Mouse (Mus musculus): Measurements from ENCODE around the gene Ncoa7. TPM values are rescaled to one million over a fixed set of nuclear protein-coding genes. Genes with fewer than 3 reads are reported as not detected.

Gene Ncoa7
- polyA plus RNA-seq, 1 experiment from 2014 or later: 10.1 TPM

DNA sequence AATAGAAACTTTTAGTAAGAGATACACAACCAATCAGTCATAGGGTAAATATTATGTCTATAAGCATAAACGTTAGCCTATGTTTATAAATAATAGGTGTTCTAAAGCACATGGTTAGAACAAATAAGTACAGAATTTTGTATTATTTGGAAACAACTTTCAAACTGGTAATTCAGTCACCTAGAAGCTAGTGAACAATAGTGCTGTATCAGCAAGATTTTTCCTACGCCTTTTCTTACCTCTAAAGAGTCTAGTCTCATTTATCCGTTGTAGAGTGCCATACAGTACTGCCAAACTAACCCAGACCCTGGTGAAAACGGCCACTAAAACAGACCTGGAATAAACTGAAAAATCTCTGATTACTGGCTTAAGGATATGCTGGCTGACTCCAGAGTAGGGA, 190.1 kb downstream of the Ncoa7 start:
- H3K9me3 ChIP-seq: no peaks in the 10 kb centered on the region
- H3K27ac ChIP-seq: no peak overlapping the region
- H3K9ac ChIP-seq (replicated peaks): no peak overlapping the region
- H3K27me3 ChIP-seq: no peaks in the 10 kb centered on the region
- 82% methylated on average over 4 of the region's 4 CpGs for WGBS
- H3K4me3 ChIP-seq (replicated peaks): no peak overlapping the region
- no peak overlapping the region for H3K4me2 ChIP-seq
- H3K4me1 ChIP-seq (replicated peaks): peaks cover 3% of the 10 kb centered on the region; the same call in 1 of the 2 replicates
- no peak for ATAC-seq (ENCODE audit: insufficient number of reproducible peaks, insufficient read depth, low FRiP score, low TSS enrichment, low read depth)
- H3K36me3 ChIP-seq: peaks cover 4% of the 10 kb centered on the region; the same call in 1 of the 2 replicates

DNA sequence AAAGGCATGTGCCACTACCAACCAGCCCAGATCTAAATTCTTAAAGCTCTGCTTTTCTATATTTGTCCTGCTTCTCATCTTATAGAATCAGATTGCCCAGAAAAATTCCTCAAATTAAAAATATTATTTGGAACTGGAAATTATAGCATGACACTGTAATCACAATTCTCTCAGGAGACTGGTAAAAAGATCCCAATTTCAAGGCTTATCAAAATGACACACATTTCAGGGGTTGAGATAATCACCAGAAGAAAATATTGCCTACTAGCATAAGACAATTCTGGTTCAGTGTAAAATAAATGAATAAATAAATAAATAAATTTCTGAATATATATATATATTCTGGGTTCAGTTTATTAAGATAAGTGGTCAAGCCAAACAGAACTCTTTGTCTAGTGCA, 193.5 kb downstream of the Ncoa7 start:
- H3K9me3 ChIP-seq: no peaks in the 10 kb centered on the region
- no peak overlapping the region for H3K27ac ChIP-seq
- H3K9ac ChIP-seq (replicated peaks): no peak overlapping the region
- no peak overlapping the region for H3K4me3 ChIP-seq (replicated peaks)
- peaks cover 8% of the 10 kb centered on the region; the same call in 1 of the 2 replicates for H3K36me3 ChIP-seq
- H3K4me1 ChIP-seq (replicated peaks): no peaks in the 10 kb centered on the region
- no peaks in the 10 kb centered on the region for H3K27me3 ChIP-seq
- ATAC-seq (ENCODE audit: insufficient number of reproducible peaks, insufficient read depth, low FRiP score, low TSS enrichment, low read depth): no peak
- H3K4me2 ChIP-seq: no peak overlapping the region

DNA sequence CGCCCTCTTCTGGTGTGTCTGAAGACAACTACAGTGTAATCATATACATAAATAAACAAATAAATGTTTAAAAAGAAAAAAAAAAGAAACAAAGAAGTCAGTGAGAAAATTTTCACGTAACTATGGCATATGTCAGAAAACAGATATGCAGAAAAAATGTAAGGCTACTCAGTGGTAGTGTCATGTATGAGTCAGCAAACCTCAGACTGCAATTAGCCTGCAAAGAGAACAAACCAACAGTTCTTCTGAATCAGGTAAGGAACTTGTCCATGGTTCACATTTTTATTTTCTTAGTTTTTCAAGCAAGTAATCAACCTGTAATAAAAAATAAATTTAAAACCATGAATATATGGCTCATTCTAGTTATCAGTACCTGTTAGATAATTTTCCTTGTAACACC, 195.0 kb downstream of the Ncoa7 start:
- H3K36me3 ChIP-seq: peaks cover 8% of the 10 kb centered on the region; the same call in 1 of the 2 replicates
- no peak overlapping the region for H3K27ac ChIP-seq
- no peak overlapping the region for H3K4me3 ChIP-seq (replicated peaks)
- no peak overlapping the region for H3K4me2 ChIP-seq
- 77% methylated on average over 2 of the region's 2 CpGs for WGBS
- H3K9me3 ChIP-seq: no peaks in the 10 kb centered on the region
- no peaks in the 10 kb centered on the region for H3K4me1 ChIP-seq (replicated peaks)
- H3K27me3 ChIP-seq: no peaks in the 10 kb centered on the region
- no peak overlapping the region for H3K9ac ChIP-seq (replicated peaks)
- no peak for ATAC-seq (ENCODE audit: insufficient number of reproducible peaks, insufficient read depth, low FRiP score, low TSS enrichment, low read depth)

DNA sequence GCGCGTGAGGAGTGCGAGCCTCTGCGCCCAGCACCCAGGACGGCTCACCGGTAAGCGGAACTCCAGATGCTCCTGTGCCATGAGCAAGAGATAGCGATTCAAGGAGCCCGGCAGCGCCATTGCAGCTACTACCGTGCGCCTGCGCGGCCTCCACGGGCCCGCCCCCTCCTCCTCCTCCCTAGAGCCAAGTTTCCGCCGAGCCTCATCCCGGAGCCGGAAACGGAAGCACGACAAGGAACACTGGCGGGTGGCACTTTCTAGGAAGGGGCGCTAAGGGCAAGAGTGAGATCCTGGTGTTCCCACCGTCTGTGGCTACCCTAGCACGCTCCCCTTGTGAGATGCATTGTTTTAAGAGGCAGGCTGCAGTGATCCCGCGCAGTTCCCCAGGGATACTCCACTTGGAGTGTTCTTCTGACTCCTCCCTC, 202.6 kb downstream of the Ncoa7 start, which contains the start of gene Trmt11:
Trmt11 (minus strand) TSS at position 208 of the 425 bp plus-strand sequence.
- H3K9me3 ChIP-seq: no peaks in the 10 kb centered on the region
- H3K27me3 ChIP-seq: no peaks in the 10 kb centered on the region
- 2% methylated on average over 28 of the region's 28 CpGs for WGBS
- peaks cover 15% of the 10 kb centered on the region for H3K36me3 ChIP-seq
- H3K4me3 ChIP-seq (replicated peaks): peak within 1 kb of the TSS; percentile 67
- peak within 1 kb of the TSS; percentile 85 for H3K27ac ChIP-seq
- H3K9ac ChIP-seq (replicated peaks): peak within 1 kb of the TSS; percentile 87
- peak; percentile 93 for ATAC-seq (ENCODE audit: insufficient number of reproducible peaks, insufficient read depth, low FRiP score, low TSS enrichment, low read depth)
- H3K4me2 ChIP-seq: peak within 1 kb of the TSS; percentile 79
- H3K4me1 ChIP-seq (replicated peaks): peaks cover 10% of the 10 kb centered on the region

DNA sequence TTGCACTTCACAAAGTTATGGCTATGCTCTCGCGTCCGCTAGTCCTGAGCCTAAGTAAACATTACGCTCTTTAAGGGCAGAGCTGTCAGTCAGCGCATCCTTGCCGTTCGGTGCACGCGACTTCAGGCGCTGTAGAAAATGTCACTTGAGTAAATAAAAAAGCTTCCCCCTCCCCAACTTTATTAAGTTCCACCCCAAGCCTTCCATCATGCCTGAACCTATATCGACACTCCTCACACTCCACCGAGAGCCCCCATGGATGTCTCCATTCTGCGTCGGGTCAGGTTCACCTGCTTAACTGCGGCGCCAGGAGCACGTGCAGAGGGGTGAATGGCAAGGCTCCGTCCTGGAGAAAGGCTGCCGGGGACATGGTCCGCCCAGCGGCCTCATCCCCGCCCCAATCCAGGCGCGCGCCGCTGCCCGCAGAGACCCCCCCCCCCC, 203.0 kb downstream of the Ncoa7 start:
- Histone ChIP-seq H3K4me3 (replicated peaks) (peak overlapping the region; percentile 67), H3K27me3 (no peaks in the 10 kb centered on the region), H3K9me3 (no peaks in the 10 kb centered on the region), H3K4me2 (peak overlapping the region; percentile 79), H3K9ac (replicated peaks) (peak overlapping the region; percentile 87), H3K4me1 (replicated peaks) (peaks cover 10% of the 10 kb centered on the region), H3K36me3 (peaks cover 19% of the 10 kb centered on the region), H3K27ac (peak overlapping the region; percentile 85)
- ATAC-seq (ENCODE audit: insufficient number of reproducible peaks, insufficient read depth, low FRiP score, low TSS enrichment, low read depth): peak; percentile 89
- under 1% methylated on average over 27 of the region's 27 CpGs for WGBS

DNA sequence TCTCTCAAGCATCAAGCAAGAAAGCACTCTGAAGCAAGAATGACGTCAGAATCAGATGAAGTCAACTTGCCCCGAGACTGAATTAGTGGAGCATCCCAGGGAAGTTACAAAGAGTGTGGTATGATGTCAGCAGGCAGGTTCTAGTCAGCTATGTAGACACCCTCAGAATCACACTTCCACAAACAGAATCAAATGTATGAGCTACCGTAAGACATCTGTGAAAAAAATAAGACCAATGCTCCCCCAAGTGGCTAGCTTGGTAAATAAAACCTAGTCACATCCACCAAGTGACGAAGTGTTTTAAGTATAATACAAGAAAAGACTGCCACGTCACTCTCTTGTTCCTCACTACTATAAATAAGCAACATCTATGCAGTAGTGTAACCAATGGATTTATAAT, 216.1 kb downstream of the Ncoa7 start:
- WGBS: 73% methylated on average over 5 of the region's 5 CpGs
- H3K36me3 ChIP-seq: peaks cover 66% of the 10 kb centered on the region

DNA sequence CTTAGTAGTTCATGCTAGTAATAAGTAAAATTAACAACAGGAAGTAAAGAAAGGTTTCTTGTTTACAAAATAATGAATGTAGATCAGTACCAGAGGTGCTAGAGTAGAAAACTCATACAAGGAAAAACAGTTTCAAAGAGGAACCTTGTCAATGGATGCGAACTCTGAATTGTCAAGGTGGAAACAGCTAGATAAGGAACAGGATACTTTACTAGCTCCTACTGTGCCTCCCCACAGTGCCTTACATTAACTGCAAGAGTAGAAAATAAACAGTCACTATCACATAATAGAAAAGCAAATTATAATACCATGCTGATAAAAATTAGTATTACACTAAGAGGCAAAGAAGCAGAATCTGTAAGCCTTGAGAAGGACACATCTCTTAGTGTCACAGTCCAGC, 217.4 kb downstream of the Ncoa7 start:
- Histone ChIP-seq H3K9ac (replicated peaks) (no peak overlapping the region), H3K27me3 (no peaks in the 10 kb centered on the region)
- 46% methylated on average over 1 of the region's 1 CpGs for WGBS

More for the DNA sequence above, 216.1 kb downstream of the Ncoa7 start:
- H3K27ac ChIP-seq: no peak overlapping the region
- no peak overlapping the region for H3K4me3 ChIP-seq (replicated peaks)
- no peak for ATAC-seq (ENCODE audit: insufficient number of reproducible peaks, insufficient read depth, low FRiP score, low TSS enrichment, low read depth)
- H3K4me2 ChIP-seq: no peak overlapping the region
- no peaks in the 10 kb centered on the region for H3K27me3 ChIP-seq
- H3K9ac ChIP-seq (replicated peaks): no peak overlapping the region
- H3K4me1 ChIP-seq (replicated peaks): no peaks in the 10 kb centered on the region
- no peaks in the 10 kb centered on the region for H3K9me3 ChIP-seq

More for the DNA sequence above, 217.4 kb downstream of the Ncoa7 start:
- Histone ChIP-seq H3K9me3 (no peaks in the 10 kb centered on the region), H3K4me2 (no peak overlapping the region), H3K27ac (no peak overlapping the region), H3K4me1 (replicated peaks) (no peaks in the 10 kb centered on the region), H3K4me3 (replicated peaks) (no peak overlapping the region), H3K36me3 (peaks cover 67% of the 10 kb centered on the region)
- no peak for ATAC-seq (ENCODE audit: insufficient number of reproducible peaks, insufficient read depth, low FRiP score, low TSS enrichment, low read depth)

Other genes with a start within 250 kb of the Ncoa7 start
- 34.4 and 35.2 TPM in 2 replicates for gene Trmt11, start 202.6 kb downstream of the Ncoa7 start, polyA plus RNA-seq (2016; fragmentation: Nextera tagmentation; extraction: Ambion mirVana)
- gene Hint3, start 173.7 kb downstream of the Ncoa7 start, polyA plus RNA-seq (2016; fragmentation: Nextera tagmentation; extraction: Ambion mirVana): 17.2 and 19.4 TPM in 2 replicates
- gene Hey2, start 39.5 kb upstream of the Ncoa7 start, polyA plus RNA-seq (2016; fragmentation: Nextera tagmentation; extraction: Ambion mirVana): 2.2 TPM in 2 replicates